Mouse (Mus musculus) MEL (cell line): ENCODE measurements around the gene Fhl2.

ENCODE experiments used
- CTCF ChIP-seq, 3 experiments: IDR thresholded peaks in 2 of 3; conservative IDR thresholded peaks in 1 of 3; 2 replicates each; pipeline ENCODE4 v1.5.1; 2011 to 2012; ENCODE audit warnings: low read length in 3 of 3, low read depth in 2 of 3, mild to moderate bottlenecking in 2 of 3, improper control_type of control experiment in 1 of 3, inconsistent platforms in 1 of 3, mixed read lengths in 1 of 3, moderate library complexity in 1 of 3; ENCODE audit not compliant: control insufficient read depth in 1 of 3, insufficient read depth in 1 of 3, poor library complexity in 1 of 3, severe bottlenecking in 1 of 3
- ELF1 ChIP-seq: IDR thresholded peaks from 2 replicates; pipeline ENCODE4 v1.6.1; 2014; ENCODE audit warnings: low read depth, mild to moderate bottlenecking, inconsistent platforms, low read length, improper control_type of control experiment, moderate library complexity
- EP300 ChIP-seq, 2 experiments: IDR thresholded peaks; 2 replicates each; pipeline ENCODE4 v1.6.1; 2011; ENCODE audit warnings: improper control_type of control experiment in 2 of 2, low read length in 2 of 2, low read depth in 1 of 2, mild to moderate bottlenecking in 1 of 2
- MXI1 ChIP-seq: IDR thresholded peaks from 2 replicates; pipeline ENCODE4 v1.6.1; 2011; ENCODE audit warnings: mild to moderate bottlenecking, low read depth, low read length, improper control_type of control experiment
- NELFE ChIP-seq: IDR thresholded peaks from 2 replicates; pipeline ENCODE4 v1.6.1; 2011; ENCODE audit warnings: low read depth, low read length, improper control_type of control experiment
- NRF1 ChIP-seq: IDR thresholded peaks from 2 replicates; pipeline ENCODE4 v1.6.1; 2014; ENCODE audit warnings: low read depth, mild to moderate bottlenecking, inconsistent platforms, low read length, improper control_type of control experiment, moderate library complexity; ENCODE audit not compliant: poor library complexity, insufficient read depth, severe bottlenecking
- POLR2A ChIP-seq, 2 experiments: IDR thresholded peaks; 2 replicates each; pipeline ENCODE4 v1.6.1; 2011 to 2012; ENCODE audit warnings: low read length in 2 of 2, mild to moderate bottlenecking in 2 of 2, control low read depth in 1 of 2, improper control_type of control experiment in 1 of 2, low read depth in 1 of 2, moderate library complexity in 1 of 2; ENCODE audit not compliant: control insufficient read depth in 1 of 2, insufficient read depth in 1 of 2, poor library complexity in 1 of 2
- POLR2AphosphoS2 ChIP-seq: IDR thresholded peaks from 2 replicates; pipeline ENCODE4 v1.6.1; 2011; ENCODE audit warnings: low read length, improper control_type of control experiment
- TBP ChIP-seq: IDR thresholded peaks from 2 replicates; pipeline ENCODE4 v1.8.0; 2011; ENCODE audit warnings: low read depth, low read length, improper control_type of control experiment
- ZMIZ1 ChIP-seq: IDR thresholded peaks from 2 replicates; pipeline ENCODE4 v1.6.1; 2012; ENCODE audit warnings: low read depth, mild to moderate bottlenecking, inconsistent platforms, low read length, improper control_type of control experiment, moderate library complexity
- ZNF384 ChIP-seq: IDR thresholded peaks from 2 replicates; pipeline ENCODE4 v1.6.1; 2012; ENCODE audit warnings: low read depth, mild to moderate bottlenecking, inconsistent platforms, low read length, improper control_type of control experiment

- TF ChIP-seq ELF1 (no peak), ZMIZ1 (no peak), CTCF (IDR thresholded peaks at IDR 0.05 in 2 of 3, conservative IDR thresholded peaks at IDR 0.05 in 1 of 3; ENCODE audit: control insufficient read depth in 1 of 3, insufficient read depth in 1 of 3, low read depth in 2 of 3, low read length in 3 of 3, poor library complexity in 1 of 3, severe bottlenecking in 1 of 3) (no peak), POLR2A (IDR thresholded peaks at IDR 0.05; ENCODE audit: control insufficient read depth in 1 of 2, insufficient read depth in 1 of 2, low read depth in 1 of 2, low read length in 2 of 2, poor library complexity in 1 of 2) (no peak), POLR2AphosphoS2 (no peak), TBP (no peak), EP300 (IDR thresholded peaks at IDR 0.05; ENCODE audit: low read depth in 1 of 2, low read length in 2 of 2) (no peak), NELFE (no peak), ZNF384 (no peak), MXI1 (no peak), NRF1 (no peak)
Measured at GRCm38 (mm10) chr1:43169227-43169626, 27.6 kb downstream of the Fhl2 start.
